Mouse (Mus musculus): ENCODE measurements at regions not wholly inside any gene's neighbourhood (a gene's known extent, or its start where the extent isn't known, plus 50 kb on each side); places are given as distances from the start of the nearest gene placed in this dataset.

GRCm38 (mm10) chr11:84738128-84738527 lies 81.2 kb downstream of the Mrm1 start:
- TF ChIP-seq CTCF (IDR thresholded peaks at IDR 0.05; ENCODE audit: low read depth, low read length): no peak
- no peak for TF ChIP-seq POLR2A (IDR thresholded peaks at IDR 0.05; ENCODE audit: borderline replicate concordance, low read depth, low read length)
